Mouse (Mus musculus) liver, postnatal 0 days (tissue): Measurements from ENCODE around the gene Agfg2.
"Not testable (repeated sequence)": the region's sequence is repeated elsewhere in the genome, so short reads cannot be mapped to it uniquely, and the experiment has no call there.

ENCODE experiments used
- CTCF ChIP-seq: sonication (generic); IDR thresholded peaks from 2 replicates; pipeline ENCODE4 v1.5.1; 2016; ENCODE audit warnings: antibody characterized with exemption, low read depth
- EP300 ChIP-seq: IDR thresholded peaks from 2 replicates; pipeline ENCODE4 v1.6.1; 2016; ENCODE audit warnings: antibody characterized with exemption, low read depth, mild to moderate bottlenecking

- TF ChIP-seq CTCF, EP300: not testable (repeated sequence)
Observed at GRCm38 (mm10) chr5:137720558-137721164, 36.1 kb upstream of the Agfg2 start.
